Mouse (Mus musculus): ENCODE results near the gene Krtap26-1.

- TF ChIP-seq CTCF (IDR thresholded peaks at IDR 0.05; ENCODE audit: borderline replicate concordance, insufficient read depth, low read depth, low read length) (no peak), POLR2A (IDR thresholded peaks at IDR 0.05; ENCODE audit: borderline replicate concordance, insufficient read depth, low read length) (no peak)
These were observed at the start of gene Krtap26-1 for GRCm38 (mm10) chr16:88647358-88647846.
